Mouse (Mus musculus): ENCODE data around the gene Cd164.

The Cd164 gene

GRCm38 (mm10) chr10:41552319-41552718 is 33.1 kb downstream of the Cd164 start:
- 61% methylated on average over 3 of the region's 3 CpGs for WGBS

GRCm38 (mm10) chr10:41552847-41553589 is 33.8 kb downstream of the Cd164 start:
- 32% methylated on average over 14 of the region's 14 CpGs for WGBS

- 62% methylated on average over 4 of the region's 4 CpGs for WGBS
Measured at GRCm38 (mm10) chr10:41553711-41554110, 34.5 kb downstream of the Cd164 start.

- 94% methylated on average over 3 of the region's 3 CpGs for WGBS
Measured at GRCm38 (mm10) chr10:41555081-41555480, 35.9 kb downstream of the Cd164 start.

GRCm38 (mm10) chr10:41558401-41558800 is 39.2 kb downstream of the Cd164 start:
- whole genome bisulfite sequencing, result 96% methylated on average over 1 of the region's 1 CpGs

GRCm38 (mm10) chr10:41561701-41562395 is 42.6 kb downstream of the Cd164 start:
- 92% methylated on average over 10 of the region's 10 CpGs for WGBS

GRCm38 (mm10) chr10:41565141-41565540 is 45.9 kb downstream of the Cd164 start:
- WGBS, result 58% methylated on average over 5 of the region's 5 CpGs

GRCm38 (mm10) chr10:41568306-41568705 is 49.1 kb downstream of the Cd164 start:
- WGBS, result 74% methylated on average over 3 of the region's 3 CpGs

- 82% methylated on average over 4 of the region's 4 CpGs for WGBS
Measured at GRCm38 (mm10) chr10:41571065-41571464, 51.9 kb downstream of the Cd164 start.

- 41% methylated on average over 4 of the region's 4 CpGs for WGBS
Measured at GRCm38 (mm10) chr10:41572274-41572673, 53.1 kb downstream of the Cd164 start.

- WGBS, result 40% methylated on average over 6 of the region's 6 CpGs
Measured at GRCm38 (mm10) chr10:41573190-41573589, 54.0 kb downstream of the Cd164 start.

- WGBS, result 72% methylated on average over 8 of the region's 8 CpGs
Measured at GRCm38 (mm10) chr10:41575451-41576327, 56.5 kb downstream of the Cd164 start.

- WGBS, result 81% methylated on average over 7 of the region's 7 CpGs
Measured at GRCm38 (mm10) chr10:41576328-41576833, 57.2 kb downstream of the Cd164 start.

- 87% methylated on average over 1 of the region's 1 CpGs for WGBS
Measured at GRCm38 (mm10) chr10:41578541-41578940, 59.3 kb downstream of the Cd164 start.

- 83% methylated on average over 4 of the region's 4 CpGs for WGBS
Measured at GRCm38 (mm10) chr10:41580441-41580840, 61.2 kb downstream of the Cd164 start.
